Mouse (Mus musculus): ENCODE measurements around the gene Rbm8a.
"Not testable (repeated sequence)": the region's sequence is repeated elsewhere in the genome, so short reads cannot be mapped to it uniquely, and the experiment has no call there.

Rbm8a gene

DNA sequence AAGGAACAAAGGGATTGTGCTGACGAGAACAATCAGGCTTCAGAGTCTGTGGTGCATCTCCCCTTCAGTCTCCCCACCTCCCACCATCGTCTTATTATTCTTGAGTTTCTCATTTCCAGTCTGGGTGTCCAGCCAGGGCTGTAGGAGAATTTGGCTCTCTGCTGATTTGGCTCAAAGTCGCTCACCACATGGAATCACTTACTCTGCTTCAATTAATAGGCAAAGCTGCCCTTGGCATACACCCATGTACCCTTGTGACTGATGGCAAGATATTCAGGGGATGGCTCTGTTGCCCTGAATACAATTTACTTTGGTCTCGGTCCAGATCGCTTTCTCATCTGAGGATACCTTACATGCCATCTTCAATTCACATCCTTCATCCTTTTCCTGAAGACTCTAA, 26.4 kb upstream of the Rbm8a start:
- no peak for DNase-seq (ENCODE audit: extremely low read depth, low read depth)

GRCm38 (mm10) chr3:96606007-96606406, 23.7 kb upstream of the Rbm8a start:
- not testable (repeated sequence) for DNase-seq (ENCODE audit: extremely low read depth, low read depth)

DNA sequence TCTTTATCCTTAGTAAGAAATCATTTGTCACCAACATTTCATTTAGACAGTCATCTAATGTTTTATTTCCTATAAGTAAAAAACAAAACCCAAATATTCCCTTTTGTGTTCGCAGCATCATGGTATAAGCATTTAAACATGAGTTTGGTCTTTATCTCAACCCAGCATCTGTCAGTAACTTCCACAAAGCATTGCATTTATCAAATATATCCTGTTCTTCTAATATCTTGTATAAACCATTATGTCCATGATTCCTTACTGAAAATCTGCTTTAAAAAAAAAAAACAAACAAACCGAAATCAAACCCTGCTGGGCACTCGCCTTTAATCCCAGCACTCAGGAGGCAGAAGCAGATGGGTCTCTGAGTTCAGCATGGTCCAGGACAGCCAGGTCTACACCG, 23.1 kb upstream of the Rbm8a start:
- no peak for DNase-seq (ENCODE audit: extremely low read depth, low read depth)

GRCm38 (mm10) chr3:96617941-96618340, 11.8 kb upstream of the Rbm8a start:
- no peak for DNase-seq (ENCODE audit: extremely low read depth, low read depth)

GRCm38 (mm10) chr3:96623201-96623600, 6.5 kb upstream of the Rbm8a start:
- DNase-seq (ENCODE audit: extremely low read depth, low read depth): no peak

DNA sequence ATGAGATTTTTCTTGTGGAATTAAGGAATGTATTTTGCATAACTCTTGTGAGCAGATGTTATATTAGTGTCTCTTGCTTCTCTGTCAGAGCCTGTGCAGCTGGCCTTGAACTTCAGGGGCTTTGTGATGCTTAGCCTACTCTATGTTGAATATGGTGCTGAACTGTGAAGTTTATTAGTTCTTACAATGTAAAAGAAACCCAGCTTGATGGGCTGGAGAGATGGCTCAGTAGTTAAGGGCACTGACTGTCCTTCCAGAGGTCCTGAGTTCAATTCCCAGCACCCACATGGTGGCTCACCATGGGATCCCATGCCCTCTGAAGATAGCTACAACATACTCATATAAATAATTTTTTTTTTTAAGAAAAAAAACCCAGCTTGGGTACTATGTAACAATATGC, 2.3 kb downstream of the Rbm8a start:
- no peak for DNase-seq (ENCODE audit: extremely low read depth, low read depth)

GRCm38 (mm10) chr3:96634015-96634414, 4.3 kb downstream of the Rbm8a start:
- DNase-seq (ENCODE audit: extremely low read depth, low read depth): peak; percentile 24

- DNase-seq (ENCODE audit: extremely low read depth, low read depth): peak; percentile 95
These were observed 5.5 kb downstream of the Rbm8a start, which contains the start of the genes Pex11b and Gm42957 for GRCm38 (mm10) chr3:96634928-96635879. Gene Pex11b (plus strand): TSS chr3:96635376. Gene Gm42957 (plus strand): TSS chr3:96635474.

- peak; percentile 47 for DNase-seq (ENCODE audit: extremely low read depth, low read depth)
These were observed 6.2 kb downstream of the Rbm8a start for GRCm38 (mm10) chr3:96635906-96636305.

DNA sequence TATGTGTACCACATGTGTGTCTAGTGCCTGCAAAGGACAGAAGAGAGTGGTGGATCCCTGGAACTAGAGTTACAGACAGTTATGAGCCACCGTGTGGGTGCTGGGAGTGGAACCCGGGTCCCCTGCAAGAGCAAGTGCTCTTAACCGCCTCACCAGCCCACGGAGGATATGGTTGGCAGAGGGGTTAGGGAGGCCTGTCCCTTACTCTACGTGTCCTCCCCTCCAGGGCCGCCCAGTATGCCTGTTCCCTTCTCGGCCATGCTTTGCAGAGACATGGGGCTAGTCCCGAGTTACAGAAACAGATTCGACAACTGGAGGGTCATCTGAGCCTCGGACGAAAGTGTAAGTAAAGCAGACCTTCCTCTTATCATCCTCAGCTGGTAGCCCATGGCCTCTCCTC, 6.7 kb downstream of the Rbm8a start:
- DNase-seq (ENCODE audit: extremely low read depth, low read depth): no peak

- peak; percentile 81 for DNase-seq (ENCODE audit: extremely low read depth, low read depth)
These were observed 9.5 kb downstream of the Rbm8a start for GRCm38 (mm10) chr3:96639219-96639618.

- peak; percentile 39 for DNase-seq (ENCODE audit: extremely low read depth, low read depth)
These were observed 15.4 kb downstream of the Rbm8a start, which contains the start of gene Itga10 for GRCm38 (mm10) chr3:96645018-96645649. Gene Itga10 (plus strand): TSS chr3:96645584.

- no peak for DNase-seq (ENCODE audit: extremely low read depth, low read depth)
These were observed 17.6 kb downstream of the Rbm8a start for GRCm38 (mm10) chr3:96647365-96647764.

DNA sequence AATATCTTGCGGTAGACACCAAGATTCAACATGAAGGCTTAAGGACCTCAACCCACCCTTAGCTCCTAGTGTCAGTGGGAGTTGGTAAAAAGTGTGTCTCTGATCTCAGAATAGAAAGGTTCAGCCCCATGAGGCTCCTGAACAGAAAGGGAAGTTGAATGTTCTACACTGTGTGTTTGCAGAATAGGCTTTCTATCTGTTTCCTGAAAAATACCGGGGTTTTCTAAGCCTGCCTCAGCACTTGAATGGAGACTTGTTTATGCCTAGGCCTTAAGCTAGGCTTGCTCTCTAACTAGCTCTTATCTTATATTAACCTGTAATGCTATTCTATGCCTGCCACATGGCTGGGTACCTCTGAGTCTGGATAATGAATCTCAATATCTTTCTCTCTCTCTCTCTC, 31.2 kb downstream of the Rbm8a start:
- peak; percentile 76 for DNase-seq (ENCODE audit: extremely low read depth, low read depth)

GRCm38 (mm10) chr3:96662731-96663316, 33.1 kb downstream of the Rbm8a start:
- DNase-seq (ENCODE audit: extremely low read depth, low read depth): no peak

DNA sequence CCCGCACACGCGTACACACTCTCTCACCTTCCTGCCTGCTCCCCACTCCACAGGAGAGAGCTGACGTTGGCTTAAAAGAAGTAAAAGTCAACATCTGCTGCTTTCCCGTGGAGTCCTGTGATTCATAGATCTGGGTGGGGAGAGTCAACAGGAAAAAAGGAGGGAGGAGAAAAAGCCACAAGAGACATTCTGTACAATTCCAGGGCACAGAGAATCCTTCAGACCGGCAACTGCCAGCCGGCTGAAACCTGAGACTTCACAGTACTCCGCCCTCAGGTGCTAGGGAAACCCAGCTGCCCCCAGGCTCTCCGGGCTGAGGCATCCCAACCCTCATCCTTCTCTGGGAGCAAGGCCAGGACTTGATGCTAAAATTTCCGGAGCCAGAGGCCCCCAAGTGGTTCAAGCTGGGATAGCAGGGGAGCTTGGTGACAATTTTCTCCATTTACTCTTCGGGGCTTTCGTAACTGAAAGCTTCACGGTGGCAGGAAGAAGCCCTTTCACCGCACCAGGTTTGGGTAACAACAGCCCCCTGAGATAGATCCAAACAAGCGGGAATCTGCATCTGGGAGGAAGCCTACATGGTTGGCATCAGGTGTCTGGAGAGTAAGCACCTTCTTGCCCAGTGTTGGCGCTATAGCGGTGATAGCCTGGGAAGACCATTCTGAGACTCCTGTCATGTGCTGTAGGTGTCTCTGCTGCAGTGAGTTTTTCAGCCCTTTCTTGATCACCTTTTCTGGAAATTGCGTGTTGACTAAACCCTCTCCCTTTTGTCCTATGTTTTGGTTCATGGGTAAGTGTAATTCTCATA, 33.9 kb downstream of the Rbm8a start:
- DNase-seq (ENCODE audit: extremely low read depth, low read depth): peak; percentile 77

DNA sequence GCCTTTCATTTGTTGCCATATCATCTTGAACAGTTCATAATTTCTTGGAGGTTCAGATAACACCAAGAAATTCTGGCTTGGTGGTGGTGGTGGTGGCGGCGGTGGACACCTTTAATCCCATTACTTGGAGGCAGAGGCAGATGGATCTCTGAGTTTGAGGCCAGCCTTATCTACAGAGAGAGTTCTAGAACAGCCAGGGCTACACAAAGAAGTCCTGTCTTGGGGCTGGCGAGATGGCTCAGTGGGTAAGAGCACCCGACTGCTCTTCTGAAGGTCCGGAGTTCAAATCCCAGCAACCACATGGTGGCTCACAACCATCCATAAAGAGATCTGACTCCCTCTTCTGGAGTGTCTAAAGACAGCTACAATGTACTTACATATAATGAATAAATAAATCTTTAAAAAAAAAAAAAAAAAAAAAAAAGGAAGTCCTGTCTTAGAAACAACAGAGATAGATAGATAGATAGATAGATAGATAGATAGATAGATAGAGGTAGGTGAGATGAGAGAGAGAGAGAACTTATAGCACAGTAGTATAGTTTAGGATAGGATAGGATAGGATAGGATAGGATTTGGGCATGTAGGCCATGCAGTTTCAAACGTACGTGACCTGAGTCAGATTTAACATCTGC, 36.1 kb downstream of the Rbm8a start:
- DNase-seq (ENCODE audit: extremely low read depth, low read depth): peak; percentile 46

GRCm38 (mm10) chr3:96666916-96667315, 37.2 kb downstream of the Rbm8a start:
- DNase-seq (ENCODE audit: extremely low read depth, low read depth): no peak

- DNase-seq (ENCODE audit: extremely low read depth, low read depth): peak; percentile 62
These were observed 37.6 kb downstream of the Rbm8a start for GRCm38 (mm10) chr3:96667316-96667715.

- no peak for DNase-seq (ENCODE audit: extremely low read depth, low read depth)
These were observed 38.8 kb downstream of the Rbm8a start for GRCm38 (mm10) chr3:96668424-96669067.
